Mouse (Mus musculus) induced T-regulatory cell, adult 2 months (primary cell): ENCODE results near the gene Mybpc2.

Source experiments
- DNase-seq: peaks from one replicate; pipeline ENCODE4 v3.0.0-alpha.2; 2012; ENCODE audit warnings: low read depth

Gene Mybpc2

DNA sequence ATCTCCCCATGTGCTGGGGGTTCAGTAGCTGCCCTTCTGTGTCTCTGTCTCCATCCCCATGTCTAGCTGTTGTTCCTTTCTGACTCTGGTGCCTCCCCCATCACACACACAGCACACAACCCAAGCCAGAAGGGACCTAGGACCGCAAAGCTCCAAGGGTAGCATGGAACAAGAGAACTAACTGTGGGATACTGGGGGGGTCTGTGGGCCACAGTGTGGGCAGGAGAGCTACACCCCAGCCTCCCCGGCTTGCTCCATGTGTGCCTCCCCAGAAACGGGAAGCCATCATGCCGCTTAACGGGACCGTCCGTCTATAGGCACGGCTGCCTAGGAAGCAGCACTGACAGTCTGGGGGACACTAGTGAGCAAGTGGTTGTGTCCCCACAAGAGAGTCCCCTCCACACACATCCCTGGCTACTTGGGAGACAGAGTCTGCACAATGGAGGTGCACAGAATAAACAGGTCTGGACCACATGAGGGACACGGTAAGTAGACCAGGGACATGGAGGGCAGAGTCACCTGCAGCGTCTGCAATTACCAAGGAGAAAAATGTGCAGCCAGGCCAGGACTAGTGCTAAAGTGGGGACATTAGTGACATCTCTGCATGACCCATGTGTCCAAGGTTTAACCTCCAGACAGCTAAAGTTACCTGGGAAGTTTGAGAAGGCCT, 60.8 kb downstream of the Mybpc2 start:
- DNase-seq, result no peak

- DNase-seq, result no peak
Observed at GRCm38 (mm10) chr7:44463056-44463425, 61.4 kb downstream of the Mybpc2 start.

DNA sequence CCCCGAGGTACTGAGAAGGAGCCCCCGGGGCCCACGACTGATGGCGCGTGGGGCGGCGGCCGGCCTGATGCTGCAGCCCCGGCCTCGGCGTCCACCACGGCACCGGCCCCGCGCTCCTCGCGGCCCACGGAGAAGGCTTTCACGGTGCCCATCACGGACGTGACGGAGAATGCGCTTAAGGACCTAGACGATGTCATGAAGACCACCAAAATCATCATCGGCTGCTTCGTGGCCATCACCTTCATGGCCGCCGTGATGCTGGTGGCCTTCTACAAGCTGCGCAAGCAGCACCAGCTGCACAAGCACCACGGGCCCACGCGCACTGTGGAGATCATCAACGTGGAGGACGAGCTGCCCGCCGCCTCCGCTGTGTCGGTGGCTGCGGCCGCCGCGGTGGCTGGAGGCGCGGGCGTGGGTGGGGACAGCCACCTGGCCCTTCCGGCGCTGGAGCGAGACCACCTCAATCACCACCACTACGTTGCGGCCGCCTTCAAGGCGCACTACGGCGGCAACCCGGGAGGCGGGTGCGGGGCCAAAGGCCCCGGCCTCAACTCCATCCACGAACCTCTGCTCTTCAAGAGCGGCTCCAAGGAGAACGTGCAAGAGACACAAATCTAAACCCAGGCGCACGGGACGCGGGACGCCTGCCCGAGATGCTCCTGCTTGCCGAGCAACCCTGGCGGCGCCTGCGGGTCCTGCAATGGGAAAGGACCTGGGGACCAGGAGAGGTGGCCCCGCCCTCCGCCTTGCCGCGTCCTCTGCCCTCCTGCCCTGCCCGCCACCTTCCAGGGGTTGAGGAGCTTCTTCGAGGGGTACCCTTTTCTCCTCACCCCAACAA, 62.0 kb downstream of the Mybpc2 start:
- peak; percentile 48 for DNase-seq

- DNase-seq, result no peak
Observed at GRCm38 (mm10) chr7:44461503-44462217, 62.8 kb downstream of the Mybpc2 start.

- no peak for DNase-seq
Observed at GRCm38 (mm10) chr7:44460767-44461502, 63.5 kb downstream of the Mybpc2 start.

DNA sequence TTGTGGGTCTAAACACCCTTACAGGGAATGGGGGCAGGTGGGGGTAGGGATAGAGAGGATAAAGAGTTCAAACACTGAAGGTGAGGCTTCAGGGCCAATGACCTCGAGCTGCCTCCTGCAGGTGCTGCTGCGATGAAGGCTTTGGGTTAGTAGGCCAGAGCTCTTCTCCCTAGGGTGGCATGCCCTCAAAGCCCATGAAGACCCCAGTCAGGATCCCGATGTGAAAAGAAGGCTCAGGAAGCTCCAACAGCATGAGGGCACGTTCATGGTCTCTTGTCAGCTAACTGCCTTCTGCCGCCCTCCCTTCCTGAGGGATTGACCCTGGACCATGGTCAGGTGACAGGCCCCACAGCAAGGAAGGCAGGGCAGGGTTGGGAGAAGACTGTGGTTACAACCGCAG, 64.4 kb downstream of the Mybpc2 start:
- no peak for DNase-seq

DNA sequence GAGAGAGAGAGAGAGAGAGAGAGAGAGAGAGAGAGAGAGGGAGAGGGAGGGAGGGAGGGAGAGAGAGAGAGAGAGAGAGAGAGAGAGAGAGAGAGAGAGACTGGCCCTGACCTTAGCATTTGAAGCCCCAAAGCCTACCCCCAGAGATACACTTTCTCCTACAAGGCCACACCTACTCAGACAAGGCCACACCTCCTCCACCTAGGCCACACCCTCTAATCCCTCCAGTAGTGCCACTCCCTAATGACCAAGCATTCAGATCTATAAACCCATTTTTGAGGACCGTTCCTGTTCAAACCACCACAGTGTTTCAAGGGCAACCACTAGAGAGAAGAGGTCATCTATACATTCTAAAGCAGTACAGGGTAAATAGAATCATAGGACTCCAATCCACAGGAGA, 68.2 kb downstream of the Mybpc2 start:
- DNase-seq, result no peak

DNA sequence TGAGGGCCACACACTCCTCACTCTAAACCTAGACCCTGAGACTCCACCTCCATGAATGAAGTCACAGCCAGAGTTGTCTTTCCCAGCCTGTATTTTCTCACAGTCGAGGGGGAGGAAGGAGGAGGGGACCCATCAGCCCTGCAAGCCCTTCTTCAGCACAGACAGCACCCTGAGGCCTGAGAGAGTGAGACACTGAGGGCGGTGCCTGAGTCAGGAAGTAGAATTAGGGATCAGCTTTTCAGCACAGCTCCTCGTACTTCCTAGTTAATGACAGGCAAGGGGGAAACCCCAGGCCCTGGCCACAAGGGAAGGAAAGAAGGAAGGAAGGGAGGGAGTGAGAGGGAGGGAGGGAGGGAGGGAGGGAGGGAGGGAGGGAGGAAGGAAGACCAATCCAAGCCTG, 71.2 kb downstream of the Mybpc2 start:
- no peak for DNase-seq
